Mouse (Mus musculus): ENCODE data around the gene Slc39a2.

DNA sequence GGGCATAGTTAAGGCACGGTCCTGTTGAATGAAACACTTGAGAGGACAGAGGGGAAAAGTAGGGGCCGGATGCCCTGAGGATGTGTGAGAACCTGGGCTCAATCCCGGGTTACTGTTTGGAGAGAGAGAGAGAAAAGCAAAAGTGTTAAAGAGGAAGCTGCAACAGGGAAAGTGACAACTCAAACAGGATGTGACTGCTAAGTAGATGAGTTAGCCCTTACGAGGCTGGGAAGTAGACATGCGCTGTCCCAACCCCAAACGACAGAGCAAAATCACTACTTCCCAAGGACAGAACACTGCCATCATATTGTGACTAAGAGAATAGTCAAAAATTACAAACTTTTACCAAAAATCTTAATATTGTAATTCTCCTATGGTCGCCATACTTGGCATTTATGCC is 49.5 kb downstream of the Slc39a2 start:
- no peak for TF ChIP-seq CTCF (IDR thresholded peaks at IDR 0.05; ENCODE audit: low read depth)
- no peak for TF ChIP-seq EP300 (optimal IDR thresholded peaks at IDR 0.05)
